Mouse (Mus musculus) stomach, embryonic 15.5 days (tissue): ENCODE measurements around the gene Hpn. TPM values are rescaled to one million over a fixed set of nuclear protein-coding genes. Genes with fewer than 3 reads are reported as not detected.

Experiments used
- ATAC-seq: fragments of 200-750 bp; cut with Nextera tagmentation; 2 replicates; pipeline ENCODE4 v1.8.0; 2017; ENCODE audit warnings: low read depth, moderate number of reproducible peaks, moderate TSS enrichment; ENCODE audit not compliant: insufficient read depth, low FRiP score
- H3K27ac ChIP-seq: fragments of 300-500 bp; sonication (generic); 2 replicates; pipeline ENCODE4 v1.5.1; 2015; ENCODE audit warnings: mild to moderate bottlenecking, inconsistent platforms
- H3K27me3 ChIP-seq: fragments of 300-500 bp; sonication (generic); replicated peaks from 2 replicates; pipeline ENCODE4 v1.6.1; 2015; ENCODE audit warnings: inconsistent platforms
- H3K36me3 ChIP-seq: fragments of 300-500 bp; sonication (generic); 2 replicates; pipeline ENCODE4 v1.6.1; 2015; ENCODE audit warnings: inconsistent platforms
- H3K4me1 ChIP-seq: fragments of 300-500 bp; sonication (generic); 2 replicates; pipeline ENCODE4 v1.6.1; 2015; ENCODE audit warnings: inconsistent platforms
- H3K4me2 ChIP-seq: fragments of 300-500 bp; sonication (generic); 2 replicates; pipeline ENCODE4 v1.6.1; 2015; ENCODE audit warnings: mild to moderate bottlenecking, inconsistent platforms
- H3K4me3 ChIP-seq: fragments of 300-500 bp; sonication (generic); replicated peaks from 2 replicates; pipeline ENCODE4 v1.5.1; 2015; ENCODE audit warnings: inconsistent platforms
- H3K9ac ChIP-seq: fragments of 300-500 bp; sonication (generic); 2 replicates; pipeline ENCODE4 v1.6.1; 2015; ENCODE audit warnings: inconsistent platforms
- H3K9me3 ChIP-seq: fragments of 300-500 bp; sonication (generic); 2 replicates; pipeline ENCODE4 v1.6.1; 2016; ENCODE audit warnings: inconsistent platforms
- WGBS: fragments of 180-500 bp; shearing (Covaris S2); methylation state at CpG from one replicate; pipeline ENCODE4 v1.1.7; 2015; 5-methylcytosine and 5-hydroxymethylcytosine counted together
- polyA plus RNA-seq: library from polyadenylated mRNA; unstranded; fragments of >200 nt; fragmentation: Nextera tagmentation; extraction: Ambion mirVana; gene quantifications from 2 replicates; pipeline ENCODE4 v1.2.1, GENCODE M21; 2015

Hpn gene
- polyA plus RNA-seq, 1 experiment from 2014 or later, result 35.3 TPM

GRCm38 (mm10) chr7:31119556-31119955 lies 4.5 kb upstream of the Hpn start:
- Histone ChIP-seq H3K9ac (no peak overlapping the region), H3K4me3 (no peak overlapping the region), H3K27ac (no peak overlapping the region), H3K4me2 (no peak overlapping the region), H3K27me3 (peaks cover 3% of the 10 kb centered on the region; the same call in 1 of the 2 replicates), H3K36me3 (no peaks in the 10 kb centered on the region), H3K4me1 (peaks cover 12% of the 10 kb centered on the region), H3K9me3 (no peaks in the 10 kb centered on the region)
- WGBS, result 83% methylated on average over 5 of the region's 5 CpGs
- ATAC-seq, result no peak

- no peak overlapping the region for H3K27ac ChIP-seq
- H3K4me3 ChIP-seq, result no peak overlapping the region
- H3K9me3 ChIP-seq, result no peaks in the 10 kb centered on the region
- ATAC-seq, result no peak
- WGBS, result 88% methylated on average over 7 of the region's 7 CpGs
- no peaks in the 10 kb centered on the region for H3K36me3 ChIP-seq
- no peaks in the 10 kb centered on the region for H3K27me3 ChIP-seq
- peaks cover 12% of the 10 kb centered on the region for H3K4me1 ChIP-seq
- H3K9ac ChIP-seq, result no peak overlapping the region
- no peak overlapping the region for H3K4me2 ChIP-seq
These were observed 3.4 kb upstream of the Hpn start for GRCm38 (mm10) chr7:31118486-31118885.

- 89% methylated on average over 11 of the region's 11 CpGs for WGBS
- ATAC-seq, result no peak
- Histone ChIP-seq H3K4me3 (no peak overlapping the region), H3K27ac (no peak overlapping the region), H3K4me1 (peaks cover 12% of the 10 kb centered on the region), H3K4me2 (no peak overlapping the region), H3K27me3 (no peaks in the 10 kb centered on the region), H3K36me3 (no peaks in the 10 kb centered on the region), H3K9me3 (no peaks in the 10 kb centered on the region), H3K9ac (no peak overlapping the region)
These were observed 2.4 kb upstream of the Hpn start for GRCm38 (mm10) chr7:31117465-31117864.

GRCm38 (mm10) chr7:31116721-31117145 lies 1.6 kb upstream of the Hpn start:
- Histone ChIP-seq H3K27ac (no peak overlapping the region), H3K27me3 (no peaks in the 10 kb centered on the region), H3K4me3 (no peak overlapping the region), H3K4me1 (peaks cover 16% of the 10 kb centered on the region), H3K4me2 (no peak overlapping the region), H3K9ac (no peak overlapping the region), H3K36me3 (no peaks in the 10 kb centered on the region), H3K9me3 (no peaks in the 10 kb centered on the region)
- no peak for ATAC-seq
- 51% methylated on average over 16 of the region's 16 CpGs for WGBS

GRCm38 (mm10) chr7:31115587-31116043 lies 525 bp upstream of the Hpn start:
- Histone ChIP-seq H3K27ac (peak overlapping the region; percentile 75), H3K27me3 (no peaks in the 10 kb centered on the region), H3K9me3 (no peaks in the 10 kb centered on the region), H3K4me1 (peaks cover 16% of the 10 kb centered on the region), H3K4me3 (peak overlapping the region; percentile 35), H3K4me2 (peak overlapping the region; percentile 51), H3K36me3 (no peaks in the 10 kb centered on the region), H3K9ac (no peak overlapping the region)
- peak; percentile 78 for ATAC-seq
- WGBS, result 22% methylated on average over 17 of the region's 17 CpGs

GRCm38 (mm10) chr7:31114646-31115045 lies 444 bp downstream of the Hpn start:
- Histone ChIP-seq H3K36me3 (no peaks in the 10 kb centered on the region), H3K9ac (no peak overlapping the region), H3K4me2 (peak overlapping the region; percentile 51), H3K9me3 (no peaks in the 10 kb centered on the region), H3K4me1 (peaks cover 16% of the 10 kb centered on the region), H3K4me3 (peak overlapping the region; percentile 35), H3K27me3 (no peaks in the 10 kb centered on the region), H3K27ac (peak overlapping the region; percentile 75; the same call in 1 of the 2 replicates)
- 0 out of 2 replicates have a peak, but pooled peaks have one; percentile 14 for ATAC-seq
- WGBS, result 55% methylated on average over 10 of the region's 10 CpGs

GRCm38 (mm10) chr7:31113800-31114199 lies 1.3 kb downstream of the Hpn start:
- no peak overlapping the region for H3K9ac ChIP-seq

GRCm38 (mm10) chr7:31112036-31112435 lies 3.1 kb downstream of the Hpn start:
- Histone ChIP-seq H3K9ac (no peak overlapping the region), H3K9me3 (no peaks in the 10 kb centered on the region), H3K4me3 (no peak overlapping the region), H3K36me3 (no peaks in the 10 kb centered on the region), H3K4me1 (peaks cover 16% of the 10 kb centered on the region), H3K27ac (no peak overlapping the region), H3K4me2 (no peak overlapping the region), H3K27me3 (no peaks in the 10 kb centered on the region)
- WGBS, result 39% methylated on average over 4 of the region's 4 CpGs
- no peak for ATAC-seq

More at GRCm38 (mm10) chr7:31113800-31114199, 1.3 kb downstream of the Hpn start:
- H3K9me3 ChIP-seq, result no peaks in the 10 kb centered on the region
- H3K36me3 ChIP-seq, result no peaks in the 10 kb centered on the region
- H3K4me1 ChIP-seq, result peaks cover 16% of the 10 kb centered on the region
- no peaks in the 10 kb centered on the region for H3K27me3 ChIP-seq
- ATAC-seq, result no peak
- no peak overlapping the region for H3K4me3 ChIP-seq
- H3K4me2 ChIP-seq, result 0 out of 2 replicates have a peak overlapping the region, but pooled peaks have one; percentile 51
- 82% methylated on average over 6 of the region's 6 CpGs for WGBS
- no peak overlapping the region for H3K27ac ChIP-seq

GRCm38 (mm10) chr7:31110861-31111385 lies 4.2 kb downstream of the Hpn start:
- no peaks in the 10 kb centered on the region for H3K27me3 ChIP-seq
- no peak overlapping the region for H3K4me3 ChIP-seq
- no peak for ATAC-seq
- 74% methylated on average over 15 of the region's 15 CpGs for WGBS
- H3K4me2 ChIP-seq, result no peak overlapping the region
- no peaks in the 10 kb centered on the region for H3K36me3 ChIP-seq
- H3K9me3 ChIP-seq, result no peaks in the 10 kb centered on the region
- H3K4me1 ChIP-seq, result peaks cover 16% of the 10 kb centered on the region
- H3K27ac ChIP-seq, result no peak overlapping the region
- H3K9ac ChIP-seq, result no peak overlapping the region

GRCm38 (mm10) chr7:31109796-31110195 lies 5.3 kb downstream of the Hpn start:
- H3K4me1 ChIP-seq, result peaks cover 6% of the 10 kb centered on the region; the same call in 1 of the 2 replicates
- no peaks in the 10 kb centered on the region for H3K9me3 ChIP-seq
- no peak overlapping the region for H3K4me3 ChIP-seq
- no peak overlapping the region for H3K27ac ChIP-seq
- 80% methylated on average over 5 of the region's 5 CpGs for WGBS
- no peak overlapping the region for H3K9ac ChIP-seq
- no peak overlapping the region for H3K4me2 ChIP-seq
- H3K36me3 ChIP-seq, result no peaks in the 10 kb centered on the region
- H3K27me3 ChIP-seq, result no peaks in the 10 kb centered on the region
- no peak for ATAC-seq

- no peaks in the 10 kb centered on the region for H3K36me3 ChIP-seq
- H3K4me2 ChIP-seq, result no peak overlapping the region
- H3K9ac ChIP-seq, result no peak overlapping the region
- no peak overlapping the region for H3K4me3 ChIP-seq
- no peaks in the 10 kb centered on the region for H3K27me3 ChIP-seq
- no peak for ATAC-seq
- WGBS, result 39% methylated on average over 7 of the region's 7 CpGs
- H3K4me1 ChIP-seq, result peaks cover 4% of the 10 kb centered on the region; the same call in 1 of the 2 replicates
- no peak overlapping the region for H3K27ac ChIP-seq
- no peaks in the 10 kb centered on the region for H3K9me3 ChIP-seq
These were observed 6.0 kb downstream of the Hpn start for GRCm38 (mm10) chr7:31109091-31109490.

GRCm38 (mm10) chr7:31107781-31108180 lies 7.3 kb downstream of the Hpn start:
- 81% methylated on average over 11 of the region's 11 CpGs for WGBS
- no peak for ATAC-seq
- Histone ChIP-seq H3K4me3 (no peak overlapping the region), H3K9ac (no peak overlapping the region), H3K36me3 (no peaks in the 10 kb centered on the region), H3K4me1 (peaks cover 4% of the 10 kb centered on the region; the same call in 1 of the 2 replicates), H3K27ac (no peak overlapping the region), H3K9me3 (no peaks in the 10 kb centered on the region), H3K4me2 (no peak overlapping the region), H3K27me3 (no peaks in the 10 kb centered on the region)
